Mouse (Mus musculus): ENCODE data around the gene Iqch.

DNA sequence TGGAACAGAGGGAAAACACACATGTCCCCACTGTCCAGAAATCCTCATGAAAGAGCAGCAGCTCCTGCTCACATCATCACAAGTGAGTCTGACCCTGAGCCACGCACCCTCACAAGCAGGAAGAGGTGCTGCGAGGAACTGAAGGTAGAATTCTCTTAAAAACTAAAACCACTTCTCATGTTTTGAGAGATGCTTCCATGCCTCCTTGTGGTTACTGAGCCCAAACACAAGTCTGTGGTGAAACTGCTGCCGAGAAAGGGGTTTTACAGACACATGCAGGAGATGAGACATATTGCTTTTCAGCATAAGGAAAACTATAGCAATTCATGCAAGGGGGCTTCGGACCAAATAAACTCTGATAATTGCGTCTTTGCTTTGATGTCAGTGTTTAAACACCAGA lies 89.4 kb downstream of the Iqch start:
- TF ChIP-seq CTCF (IDR thresholded peaks at IDR 0.05; ENCODE audit: borderline replicate concordance, insufficient read depth, low read depth, low read length): no peak
- no peak for TF ChIP-seq POLR2A (IDR thresholded peaks at IDR 0.05; ENCODE audit: borderline replicate concordance, insufficient read depth, low read length)
